Mouse (Mus musculus): ENCODE results near the gene Bcl2l10. TPM values are rescaled to one million over a fixed set of nuclear protein-coding genes. Genes with fewer than 3 reads are reported as not detected.

Gene Bcl2l10
- total and polyA plus RNA-seq, 3 experiments = not detected

DNA sequence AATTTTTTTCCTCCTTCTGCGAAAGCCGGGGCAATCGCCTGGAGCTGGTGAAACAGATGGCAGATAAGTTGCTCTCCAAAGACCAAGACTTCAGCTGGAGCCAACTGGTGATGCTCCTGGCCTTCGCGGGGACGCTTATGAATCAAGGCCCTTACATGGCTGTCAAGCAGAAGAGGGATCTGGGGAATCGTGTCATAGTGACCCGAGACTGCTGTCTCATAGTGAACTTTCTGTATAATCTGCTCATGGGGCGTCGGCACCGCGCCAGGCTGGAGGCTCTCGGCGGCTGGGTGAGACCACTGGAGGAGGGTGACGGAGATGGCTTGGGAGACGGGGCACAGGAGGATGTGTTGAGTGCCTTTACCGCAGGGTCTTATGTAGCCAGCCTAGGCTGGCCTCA, 508 bp downstream of the Bcl2l10 start:
- in situ Hi-C loops (cut with MboI; ENCODE audit: low pct_ligation_motif_present, low pct_unique_long_range_greater_than_20kb, low sequenced_read_pairs) = no loop called here
- H3K4me2 ChIP-seq (ENCODE audit: insufficient read depth, low read depth, poor library complexity, severe bottlenecking) = no peak overlapping the region
- no peak for DNase-seq (ENCODE audit: extremely low read depth)
- no peak overlapping the region for H3K27ac ChIP-seq (ENCODE audit: insufficient read depth, low read depth)
- no peaks in the 10 kb centered on the region for H3K27me3 ChIP-seq (replicated peaks)
- H3K9me3 ChIP-seq (replicated peaks; ENCODE audit: low read length) = no peaks in the 10 kb centered on the region
- H3K9ac ChIP-seq (ENCODE audit: insufficient read depth, low read depth) = no peak overlapping the region
- H3K4me1 ChIP-seq (ENCODE audit: control insufficient read depth in 1 of 2, insufficient read depth in 2 of 2) = no peaks in the 10 kb centered on the region
- dilution Hi-C loops (cut with MboI; ENCODE audit: extremely low pct_ligation_motif_present, extremely low pct_unique_long_range_greater_than_20kb, low sequenced_read_pairs) = no loop called here
- H3K36me3 ChIP-seq (replicated peaks in 1 of 2; ENCODE audit: control insufficient read depth in 1 of 2, insufficient read depth in 1 of 2, low read length in 1 of 2) = peaks cover 0 to 6% of the 10 kb centered on the region in 2 experiments
- H3K4me3 ChIP-seq (replicated peaks in 1 of 3; ENCODE audit: low read depth in 2 of 3, low read length in 2 of 3, poor library complexity in 1 of 3) = no peak overlapping the region
- H3K79me2 ChIP-seq (replicated peaks; ENCODE audit: control insufficient read depth, extremely low read depth, insufficient read depth, poor library complexity, severe bottlenecking) = no peaks in the 10 kb centered on the region
- TF ChIP-seq CTCF (conservative IDR thresholded peaks at IDR 0.05 in 1 of 2, IDR thresholded peaks at IDR 0.05 in 1 of 2; ENCODE audit: low read depth in 2 of 2, low read length in 2 of 2) (no peak), IRF4 (IDR thresholded peaks at IDR 0.05; ENCODE audit: low read depth, low read length) (no peak), E2F4 (IDR thresholded peaks at IDR 0.05; ENCODE audit: insufficient replicate concordance, low read depth, low read length) (no peak), MAX (IDR thresholded peaks at IDR 0.05; ENCODE audit: low read length) (no peak), CHD1 (IDR thresholded peaks at IDR 0.05; ENCODE audit: low read depth, low read length) (no peak), MEF2A (IDR thresholded peaks at IDR 0.05; ENCODE audit: borderline replicate concordance, low read depth, low read length) (no peak), EP300 (IDR thresholded peaks at IDR 0.05; ENCODE audit: low read length) (no peak), ZC3H11A (IDR thresholded peaks at IDR 0.05; ENCODE audit: low read depth, low read length) (no peak), POLR2AphosphoS2 (IDR thresholded peaks at IDR 0.05; ENCODE audit: low read depth, low read length) (no peak), JUN (IDR thresholded peaks at IDR 0.05; ENCODE audit: insufficient read depth, low read depth, low read length) (no peak), UBTF (IDR thresholded peaks at IDR 0.05; ENCODE audit: low read depth, low read length) (no peak), ELF1 (IDR thresholded peaks at IDR 0.05; ENCODE audit: low read depth, low read length) (no peak), ZMIZ1 (IDR thresholded peaks at IDR 0.05; ENCODE audit: low read depth, low read length) (no peak), ZKSCAN1 (IDR thresholded peaks at IDR 0.05; ENCODE audit: borderline replicate concordance, low read depth, low read length) (no peak)

DNA sequence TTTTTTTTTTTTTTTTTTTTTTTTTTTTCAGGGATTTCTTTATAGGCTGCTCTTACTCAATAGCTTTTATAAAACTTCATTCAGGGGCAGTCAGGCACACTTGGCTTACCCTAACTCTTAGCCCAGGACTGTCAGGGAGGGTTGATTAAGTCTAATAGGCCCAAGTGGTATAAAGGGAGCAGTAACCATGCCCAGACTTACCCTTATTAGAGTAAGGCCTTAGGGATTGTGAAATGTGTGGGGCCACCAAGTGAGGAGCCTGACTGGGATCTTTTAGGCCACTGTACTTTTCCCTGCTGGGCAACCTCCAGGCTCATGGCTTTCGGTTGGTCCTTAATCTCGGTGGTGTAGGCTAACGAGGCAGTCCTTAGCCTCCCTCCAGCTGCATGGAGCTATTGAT, 1.1 kb downstream of the Bcl2l10 start:
- dilution Hi-C loops (cut with MboI; ENCODE audit: extremely low pct_ligation_motif_present, extremely low pct_unique_long_range_greater_than_20kb, low sequenced_read_pairs) (no loop called here), in situ Hi-C loops (cut with MboI; ENCODE audit: low pct_ligation_motif_present, low pct_unique_long_range_greater_than_20kb, low sequenced_read_pairs) (no loop called here)
- no peak overlapping the region for H3K27ac ChIP-seq (ENCODE audit: insufficient read depth, low read depth)
- peaks cover 0 to 5% of the 10 kb centered on the region in 2 experiments for H3K36me3 ChIP-seq (replicated peaks in 1 of 2; ENCODE audit: control insufficient read depth in 1 of 2, insufficient read depth in 1 of 2, low read length in 1 of 2)
- no peaks in the 10 kb centered on the region for H3K27me3 ChIP-seq (replicated peaks)
- H3K4me2 ChIP-seq (ENCODE audit: insufficient read depth, low read depth, poor library complexity, severe bottlenecking) = no peak overlapping the region
- no peak overlapping the region for H3K4me3 ChIP-seq (replicated peaks in 1 of 3; ENCODE audit: low read depth in 2 of 3, low read length in 2 of 3, poor library complexity in 1 of 3)
- no peaks in the 10 kb centered on the region for H3K79me2 ChIP-seq (replicated peaks; ENCODE audit: control insufficient read depth, extremely low read depth, insufficient read depth, poor library complexity, severe bottlenecking)
- no peak overlapping the region for H3K9ac ChIP-seq (ENCODE audit: insufficient read depth, low read depth)
- H3K4me1 ChIP-seq (ENCODE audit: control insufficient read depth in 1 of 2, insufficient read depth in 2 of 2) = no peaks in the 10 kb centered on the region
- no peak for DNase-seq (ENCODE audit: extremely low read depth)
- no peaks in the 10 kb centered on the region for H3K9me3 ChIP-seq (replicated peaks; ENCODE audit: low read length)
- TF ChIP-seq SMC3 (IDR thresholded peaks at IDR 0.05; ENCODE audit: low read depth, low read length) (no peak), ELF1 (IDR thresholded peaks at IDR 0.05; ENCODE audit: low read depth, low read length) (no peak), POLR2A (IDR thresholded peaks at IDR 0.05; ENCODE audit: low read depth, low read length) (no peak), HCFC1 (IDR thresholded peaks at IDR 0.05; ENCODE audit: low read depth, low read length) (no peak), ZMIZ1 (IDR thresholded peaks at IDR 0.05; ENCODE audit: low read depth, low read length) (no peak), MXI1 (IDR thresholded peaks at IDR 0.05; ENCODE audit: low read depth, low read length) (no peak), POLR2AphosphoS2 (IDR thresholded peaks at IDR 0.05; ENCODE audit: low read depth, low read length) (no peak), IRF4 (IDR thresholded peaks at IDR 0.05; ENCODE audit: low read depth, low read length) (no peak), ZC3H11A (IDR thresholded peaks at IDR 0.05; ENCODE audit: low read depth, low read length) (no peak)
